Mouse (Mus musculus): ENCODE measurements around the gene Slc18a2.

The Slc18a2 gene

GRCm38 (mm10) chr19:59260718-59261442, at the start of gene Slc18a2:
TSS of gene Slc18a2 (plus strand) at chr19:59260896.
- peak; percentile 63 for DNase-seq (ENCODE audit: low spot score)

- no peak for DNase-seq (ENCODE audit: low spot score)
Measured at GRCm38 (mm10) chr19:59216891-59217290, 43.8 kb upstream of the Slc18a2 start.

GRCm38 (mm10) chr19:59218991-59219390, 41.7 kb upstream of the Slc18a2 start, which contains the start of gene Kcnk18:
TSS of gene Kcnk18 (plus strand) at chr19:59219214.
- DNase-seq (ENCODE audit: low spot score): no peak

GRCm38 (mm10) chr19:59221131-59221530, 39.6 kb upstream of the Slc18a2 start:
- DNase-seq (ENCODE audit: low spot score): no peak

GRCm38 (mm10) chr19:59228376-59228775, 32.3 kb upstream of the Slc18a2 start:
- no peak for DNase-seq (ENCODE audit: low spot score)

GRCm38 (mm10) chr19:59232786-59233185, 27.9 kb upstream of the Slc18a2 start:
- no peak for DNase-seq (ENCODE audit: low spot score)

GRCm38 (mm10) chr19:59235001-59235400, 25.7 kb upstream of the Slc18a2 start:
- DNase-seq (ENCODE audit: low spot score): no peak

GRCm38 (mm10) chr19:59236046-59236445, 24.6 kb upstream of the Slc18a2 start:
- DNase-seq (ENCODE audit: low spot score): no peak

GRCm38 (mm10) chr19:59238630-59239029, 22.1 kb upstream of the Slc18a2 start:
- no peak for DNase-seq (ENCODE audit: low spot score)

- DNase-seq (ENCODE audit: low spot score): peak; percentile 58
Measured at GRCm38 (mm10) chr19:59239124-59239817, 21.4 kb upstream of the Slc18a2 start.

- no peak for DNase-seq (ENCODE audit: low spot score)
Measured at GRCm38 (mm10) chr19:59241987-59242386, 18.7 kb upstream of the Slc18a2 start.

- no peak for DNase-seq (ENCODE audit: low spot score)
Measured at GRCm38 (mm10) chr19:59243057-59243456, 17.6 kb upstream of the Slc18a2 start.

GRCm38 (mm10) chr19:59248144-59248543, 12.6 kb upstream of the Slc18a2 start:
- no peak for DNase-seq (ENCODE audit: low spot score)

GRCm38 (mm10) chr19:59248553-59249286, 12.0 kb upstream of the Slc18a2 start:
- DNase-seq (ENCODE audit: low spot score): no peak

- DNase-seq (ENCODE audit: low spot score): no peak
Measured at GRCm38 (mm10) chr19:59252651-59253050, 8.0 kb upstream of the Slc18a2 start.

GRCm38 (mm10) chr19:59259633-59260032, 1.1 kb upstream of the Slc18a2 start:
- no peak for DNase-seq (ENCODE audit: low spot score)

- peak; percentile 16 for DNase-seq (ENCODE audit: low spot score)
Measured at GRCm38 (mm10) chr19:59261604-59262003, 908 bp downstream of the Slc18a2 start.

GRCm38 (mm10) chr19:59263171-59263570, 2.5 kb downstream of the Slc18a2 start:
- DNase-seq (ENCODE audit: low spot score): no peak

GRCm38 (mm10) chr19:59264838-59265532, 4.3 kb downstream of the Slc18a2 start:
- no peak for DNase-seq (ENCODE audit: low spot score)

- no peak for DNase-seq (ENCODE audit: low spot score)
Measured at GRCm38 (mm10) chr19:59265907-59266306, 5.2 kb downstream of the Slc18a2 start.

- peak; percentile 16 for DNase-seq (ENCODE audit: low spot score)
Measured at GRCm38 (mm10) chr19:59267417-59267963, 6.8 kb downstream of the Slc18a2 start.

- no peak for DNase-seq (ENCODE audit: low spot score)
Measured at GRCm38 (mm10) chr19:59273190-59273589, 12.5 kb downstream of the Slc18a2 start.
